Mouse (Mus musculus): ENCODE data around the gene Mad1l1.
A peak's percentile ranks its signal among the peaks of the same experiment; 100 is the strongest.
"Not testable (repeated sequence)": the region's sequence is repeated elsewhere in the genome, so short reads cannot be mapped to it uniquely, and the experiment has no call there.

Gene Mad1l1

DNA sequence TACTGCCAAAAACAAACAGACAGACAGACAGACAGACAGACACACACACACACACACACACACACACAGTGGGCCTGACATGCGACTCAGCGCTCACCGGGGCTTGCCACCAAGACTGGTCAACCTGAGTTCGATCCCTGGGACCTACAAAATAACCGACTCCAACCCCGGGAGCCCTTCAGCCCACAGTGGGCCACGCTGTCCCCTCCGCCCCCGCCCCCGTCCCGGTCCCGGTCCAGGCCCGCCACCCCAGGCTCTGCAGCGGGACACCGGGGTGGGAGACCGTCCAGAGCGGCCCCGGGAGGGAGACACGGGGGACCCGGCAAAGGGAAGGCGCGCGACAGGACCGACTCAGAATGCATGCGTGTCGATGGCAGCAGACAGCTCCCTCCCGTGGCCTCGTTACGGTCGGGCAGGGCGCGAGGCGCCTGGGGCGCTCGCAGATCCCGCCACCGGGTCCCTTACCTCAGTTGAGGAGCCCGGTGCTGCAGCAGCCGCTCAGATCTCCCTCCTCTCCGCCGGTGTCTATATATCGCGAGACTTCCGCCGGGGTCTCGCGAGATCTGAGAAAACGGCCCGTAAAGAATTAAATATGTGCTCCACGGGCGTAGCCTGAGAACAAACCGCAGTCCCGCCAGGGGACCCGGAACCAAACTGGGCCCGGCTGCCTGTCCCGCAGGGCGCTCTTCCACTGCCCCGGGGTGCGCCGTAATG is at the start of gene Mad1l1, which contains the start of gene Nudt1:
TSS of gene Mad1l1 (minus strand) at position 511 of the 714 bp plus-strand sequence.
TSS of gene Nudt1 (plus strand) at position 615 of the 714 bp plus-strand sequence.
- DNase-seq = peak; percentile 95

- DNase-seq = peak; percentile 54
Observed at GRCm38 (mm10) chr5:140370446-140371254, 49.3 kb upstream of the Mad1l1 start.

- no peak for DNase-seq
Observed at GRCm38 (mm10) chr5:140369466-140369865, 48.1 kb upstream of the Mad1l1 start.

DNA sequence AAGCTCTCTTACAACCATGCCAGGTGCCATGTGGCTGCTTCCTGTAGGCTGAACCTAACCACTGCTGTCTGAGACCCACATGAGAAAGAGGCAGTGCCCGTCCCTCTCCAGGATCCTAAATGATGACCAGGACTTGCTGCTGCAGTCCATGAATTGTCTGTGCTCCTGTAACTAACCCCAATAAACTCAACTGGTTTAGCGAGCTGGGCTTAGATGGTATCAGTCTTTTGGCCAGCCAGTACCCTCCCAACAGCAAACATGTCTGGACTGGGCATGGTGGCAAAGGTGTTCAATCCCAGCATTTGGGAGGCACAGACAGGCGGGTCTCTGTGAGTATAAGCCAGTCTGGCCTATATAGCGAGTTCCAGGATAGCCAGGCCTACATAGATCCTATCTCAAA is 47.6 kb upstream of the Mad1l1 start:
- DNase-seq = no peak

DNA sequence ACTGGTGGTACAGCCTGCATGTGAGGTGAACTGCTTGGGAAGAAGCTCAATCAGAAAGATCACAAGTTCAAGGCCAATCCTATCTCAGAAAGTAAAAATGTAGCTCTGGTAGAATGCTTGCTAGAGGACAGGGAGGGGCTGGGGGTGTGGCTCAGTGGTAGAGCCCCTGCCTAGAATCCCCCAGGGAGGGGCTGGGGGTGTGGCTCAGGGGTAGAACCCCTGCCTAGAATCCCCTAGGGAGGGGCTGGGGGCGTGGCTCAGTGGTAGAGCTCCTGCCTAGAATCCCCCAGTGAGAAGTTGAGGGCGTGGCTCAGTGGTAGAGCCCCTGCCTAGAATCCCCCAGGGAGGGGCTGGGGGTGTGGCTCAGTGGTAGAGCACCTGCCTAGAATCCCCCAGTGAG is 46.8 kb upstream of the Mad1l1 start:
- not testable (repeated sequence) for DNase-seq

DNA sequence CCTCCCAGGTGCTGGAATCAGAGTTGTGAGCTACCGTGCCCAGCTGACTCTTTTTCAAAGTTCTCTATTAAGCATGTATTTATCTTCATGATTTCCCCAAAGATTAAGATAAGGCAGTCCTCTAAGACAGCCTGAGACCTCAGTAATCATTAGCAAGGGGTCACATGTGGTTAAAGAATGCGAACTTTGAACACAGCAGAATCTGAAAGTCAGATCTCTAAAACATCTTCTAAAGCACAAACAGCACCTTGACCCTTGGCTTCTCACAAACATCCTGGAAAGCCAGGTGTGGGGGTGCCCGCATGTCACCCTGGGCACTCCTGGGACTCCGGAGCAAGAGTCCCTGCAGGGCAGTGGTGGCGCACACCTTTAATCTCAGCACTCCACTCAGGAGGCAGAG is 43.1 kb upstream of the Mad1l1 start:
- peak; percentile 86 for DNase-seq

DNA sequence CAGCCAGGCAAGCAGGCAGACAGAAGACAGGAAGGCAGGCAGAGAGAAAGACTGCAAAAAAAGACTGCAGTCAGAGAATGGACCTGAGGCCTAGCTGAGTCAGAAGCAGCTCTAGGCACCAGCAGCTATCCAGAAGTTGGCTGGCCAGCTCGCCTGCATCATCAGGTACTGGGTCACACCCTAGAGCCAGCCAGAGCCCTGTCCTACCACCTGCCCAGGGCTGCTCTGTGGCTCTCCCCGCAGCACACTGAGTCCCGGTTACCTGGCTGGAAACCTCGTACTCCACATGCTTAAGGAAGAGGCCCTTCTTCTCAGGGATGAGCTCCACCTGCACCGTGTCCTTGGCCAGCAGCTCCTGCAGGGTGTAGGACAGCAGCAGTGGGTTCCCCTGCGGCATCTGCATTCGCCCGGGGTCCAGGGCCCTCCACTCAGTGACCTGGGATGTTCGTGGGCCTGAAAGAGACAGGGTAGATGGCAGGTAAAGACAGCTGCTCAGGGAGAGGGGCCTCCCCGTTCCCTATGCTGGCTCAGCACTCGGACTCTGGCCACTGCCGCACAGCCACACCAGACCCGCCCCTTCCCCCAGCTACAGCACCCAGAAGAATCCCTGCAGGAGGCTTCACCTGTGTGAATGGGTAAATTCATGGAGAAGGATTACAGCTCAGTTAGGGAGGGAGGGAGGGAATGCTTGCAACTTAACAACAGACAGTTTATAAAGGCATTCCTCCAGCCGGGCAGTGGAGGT is 38.8 kb upstream of the Mad1l1 start:
- DNase-seq = peak; percentile 71

- DNase-seq = no peak
Observed at GRCm38 (mm10) chr5:140357466-140357865, 36.1 kb upstream of the Mad1l1 start.

- no peak for DNase-seq
Observed at GRCm38 (mm10) chr5:140355934-140356333, 34.6 kb upstream of the Mad1l1 start.

GRCm38 (mm10) chr5:140352352-140352751 is 31.0 kb upstream of the Mad1l1 start:
- peak; percentile 37 for DNase-seq

DNA sequence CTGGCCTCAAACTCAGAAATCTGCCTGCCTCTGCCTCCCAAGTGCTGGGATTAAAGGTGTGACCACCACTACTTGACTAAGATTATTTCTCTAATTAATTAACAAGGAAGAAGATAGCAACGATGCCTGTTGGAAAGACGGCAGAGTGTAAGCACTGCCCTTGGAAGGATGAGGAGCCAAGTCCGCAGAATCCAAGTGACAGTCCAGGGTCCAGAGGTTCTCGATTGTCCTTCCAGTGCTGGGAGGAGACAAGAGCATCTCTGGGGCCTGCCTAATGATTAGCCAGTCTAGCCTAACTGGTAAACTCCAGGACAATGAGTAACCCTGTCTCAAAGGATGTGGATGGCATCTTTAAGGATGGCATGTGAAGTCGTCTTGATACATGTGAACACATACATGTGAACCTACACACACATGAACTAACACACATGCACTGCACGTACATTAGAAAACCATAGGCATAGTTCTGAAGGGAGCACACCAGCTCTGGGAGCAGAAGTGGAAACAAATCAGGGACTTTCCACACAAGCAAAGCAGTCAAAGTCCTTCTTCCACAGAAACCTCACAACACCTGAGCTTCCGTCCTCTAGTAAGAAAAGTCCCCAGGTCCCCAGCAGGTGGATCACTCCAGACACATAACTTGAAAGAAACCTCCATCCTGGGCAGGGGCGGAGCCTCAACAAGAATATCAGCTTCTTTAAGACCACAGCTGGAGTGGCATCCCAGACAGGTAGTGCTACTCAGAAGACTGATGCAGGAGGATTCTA is 29.6 kb upstream of the Mad1l1 start:
- DNase-seq = peak; percentile 68

- no peak for DNase-seq
Observed at GRCm38 (mm10) chr5:140349882-140350281, 28.5 kb upstream of the Mad1l1 start.

- DNase-seq = no peak
Observed at GRCm38 (mm10) chr5:140346050-140346449, 24.7 kb upstream of the Mad1l1 start.

GRCm38 (mm10) chr5:140345244-140345643 is 23.9 kb upstream of the Mad1l1 start:
- DNase-seq = no peak

- DNase-seq = no peak
Observed at GRCm38 (mm10) chr5:140342880-140343279, 21.5 kb upstream of the Mad1l1 start.

- no peak for DNase-seq
Observed at GRCm38 (mm10) chr5:140339836-140340235, 18.5 kb upstream of the Mad1l1 start.

DNA sequence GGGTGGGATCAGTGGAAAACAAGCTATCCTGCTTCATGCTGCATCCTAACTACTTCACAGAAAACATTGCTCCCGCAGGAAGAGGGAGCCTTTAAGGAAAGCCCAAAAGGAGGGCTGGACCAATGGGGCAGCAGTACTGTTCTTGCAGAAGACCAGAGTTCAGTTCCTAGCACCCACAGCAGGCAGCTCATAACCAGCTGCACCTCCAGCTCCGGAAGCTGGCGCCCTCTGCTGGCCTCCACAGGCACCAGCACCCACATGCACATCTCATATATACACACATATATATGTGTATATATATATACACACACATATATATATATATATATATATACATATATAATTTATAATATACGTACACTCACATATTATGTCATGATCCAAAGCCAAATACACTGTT is 17.4 kb upstream of the Mad1l1 start:
- DNase-seq = no peak

DNA sequence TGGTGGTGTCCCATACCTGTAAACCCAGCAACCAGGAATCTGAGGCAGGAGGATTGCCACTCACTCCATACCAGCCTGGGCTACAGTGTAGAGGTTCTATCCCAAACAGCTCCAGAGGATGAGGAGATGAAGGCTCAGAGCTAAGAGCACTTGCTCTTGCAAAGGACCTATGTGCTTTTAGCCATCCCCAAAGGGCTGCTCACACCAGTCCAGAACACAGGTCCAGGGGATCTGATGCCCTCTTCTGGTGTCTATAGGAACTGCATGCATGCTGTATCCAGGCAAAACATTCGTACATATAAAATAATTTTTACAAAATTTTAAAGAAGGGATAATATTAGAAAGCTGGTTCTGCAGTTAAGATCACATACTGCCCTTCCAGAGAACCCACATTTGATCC is 15.3 kb upstream of the Mad1l1 start:
- no peak for DNase-seq

DNA sequence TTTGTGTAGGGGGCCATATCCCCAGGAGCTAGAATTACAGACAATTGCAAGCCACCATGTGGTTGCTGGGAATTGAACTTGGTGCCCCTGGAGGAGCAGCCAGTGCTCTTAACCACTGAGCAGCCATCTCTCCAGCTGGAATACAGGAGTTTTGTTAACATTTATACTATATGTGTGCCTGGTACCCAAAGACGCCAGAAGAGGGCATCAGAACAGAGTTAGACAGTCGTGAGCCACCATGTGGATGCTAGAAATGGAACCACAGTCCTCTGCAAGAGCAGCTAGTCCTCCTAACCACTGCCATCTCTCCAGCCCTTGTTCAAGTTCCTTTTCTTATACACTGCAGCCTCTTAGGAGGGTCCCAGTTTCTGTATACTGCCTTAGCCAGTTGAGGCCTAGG is 12.3 kb upstream of the Mad1l1 start:
- no peak for DNase-seq

- DNase-seq = no peak
Observed at GRCm38 (mm10) chr5:140332519-140332918, 11.2 kb upstream of the Mad1l1 start.

DNA sequence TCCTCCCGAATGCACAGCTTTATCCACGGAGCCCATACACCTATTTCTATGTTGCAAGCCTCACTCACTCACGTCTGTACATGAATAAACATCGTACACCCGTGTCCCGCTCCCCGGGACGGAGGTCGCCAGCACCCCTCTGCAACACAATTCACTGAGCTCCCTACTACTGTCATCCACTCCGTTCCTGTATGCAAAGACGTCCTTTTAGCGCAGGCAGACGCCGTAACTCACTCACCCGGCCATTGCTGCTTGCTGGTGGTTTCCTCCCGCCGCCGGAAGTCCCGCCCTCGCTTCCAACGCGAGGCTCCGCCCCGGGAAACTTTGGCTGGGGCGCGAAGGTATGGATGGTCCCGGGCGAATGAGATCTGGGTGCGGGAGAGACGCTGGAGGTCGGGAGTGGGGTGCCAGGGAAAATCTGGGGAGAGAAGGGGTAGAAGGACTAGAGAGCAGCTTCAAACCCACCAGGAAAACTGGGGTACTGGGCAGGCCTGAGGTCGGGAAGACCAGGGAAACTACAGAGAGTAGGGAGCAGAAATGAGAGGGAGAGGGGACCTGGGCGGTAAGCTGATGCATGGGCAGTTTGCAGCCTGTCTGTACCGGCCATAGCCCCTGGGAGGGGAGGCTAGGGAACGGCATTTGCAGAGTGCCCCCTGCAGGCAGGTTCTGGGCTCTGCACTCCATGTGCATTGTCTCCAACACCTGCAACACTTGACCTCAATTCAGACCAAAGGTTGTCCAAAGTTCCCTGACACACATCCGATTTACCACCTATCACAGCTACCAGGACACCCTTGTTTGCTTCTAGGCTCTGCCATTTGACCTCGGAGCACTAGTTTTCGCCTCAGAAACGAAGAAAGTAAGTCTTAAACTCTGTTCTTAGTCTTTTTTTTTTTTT is 10.5 kb upstream of the Mad1l1 start, which contains the start of gene Mrm2:
TSS of gene Mrm2 (minus strand) at position 284 of the 898 bp plus-strand sequence.
- DNase-seq = peak; percentile 79

Data from kidney, adult 11 months (tissue).